Mouse (Mus musculus): Measurements from ENCODE around the gene Sez6l.
A peak's percentile ranks its signal among the peaks of the same experiment; 100 is the strongest.

Sez6l gene

DNA sequence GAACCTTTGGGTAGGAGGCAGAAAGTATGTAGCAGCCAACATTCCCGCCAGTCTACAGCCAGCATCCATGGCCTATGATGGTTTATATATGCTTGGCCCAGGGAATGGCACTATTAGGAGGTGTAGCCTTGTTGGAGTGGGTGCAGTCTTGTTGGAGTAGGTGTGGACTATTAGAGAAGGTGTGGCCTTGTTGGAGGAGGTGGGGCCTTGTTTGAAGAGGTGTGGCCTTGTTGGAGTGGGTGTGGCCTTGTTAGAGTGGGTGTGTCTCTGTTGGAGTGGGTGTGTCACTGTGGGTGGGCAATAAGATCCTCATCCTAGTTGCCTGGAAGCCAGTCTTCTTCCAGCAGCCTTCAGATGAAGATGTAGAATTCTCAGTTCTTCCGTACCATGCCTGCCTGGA is 53.2 kb downstream of the Sez6l start:
- H3K9me3 ChIP-seq (ENCODE audit: low read length): no peaks in the 10 kb centered on the region

DNA sequence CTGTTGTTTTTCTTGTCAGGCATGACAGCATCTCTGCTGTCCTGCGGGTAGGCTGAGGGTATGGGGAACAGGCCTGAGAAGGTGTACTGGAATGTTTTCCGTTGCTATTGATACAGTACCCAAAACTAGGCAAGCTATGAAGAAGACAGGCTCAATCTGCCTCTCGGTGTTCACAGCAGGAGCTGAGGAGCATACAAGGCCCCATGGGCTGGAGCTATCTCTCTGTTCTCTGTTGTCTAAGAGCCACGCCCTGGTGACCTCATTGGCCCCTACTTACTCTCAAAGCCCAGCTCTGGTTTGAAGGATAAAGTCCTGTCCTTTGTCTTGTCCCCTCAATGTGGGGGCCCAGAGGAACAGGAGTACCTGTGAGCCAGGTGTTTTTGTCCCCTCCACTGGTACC is 53.7 kb downstream of the Sez6l start:
- Histone ChIP-seq H3K4me3 (replicated peaks; ENCODE audit: low read length) (no peak overlapping the region), H3K4me1 (replicated peaks; ENCODE audit: low read depth, low read length) (peaks cover 38% of the 10 kb centered on the region), H3K27me3 (ENCODE audit: insufficient read depth, low read length) (peaks cover 15% of the 10 kb centered on the region), H3K9me3 (ENCODE audit: low read length) (no peaks in the 10 kb centered on the region), H3K36me3 (ENCODE audit: insufficient read depth, low read length) (no peaks in the 10 kb centered on the region)
- TF ChIP-seq CTCF (conservative IDR thresholded peaks at IDR 0.05; ENCODE audit: low read length) (no peak), POU5F1 (IDR thresholded peaks at IDR 0.05; ENCODE audit: borderline replicate concordance, low read length) (no peak), NANOG (IDR thresholded peaks at IDR 0.05; ENCODE audit: borderline replicate concordance, low read length) (no peak; the same call in 1 of the 2 replicates)

More for the DNA sequence above, 53.2 kb downstream of the Sez6l start:
- Histone ChIP-seq H3K36me3 (ENCODE audit: insufficient read depth, low read length) (no peaks in the 10 kb centered on the region), H3K4me1 (replicated peaks; ENCODE audit: low read depth, low read length) (peaks cover 38% of the 10 kb centered on the region), H3K27me3 (ENCODE audit: insufficient read depth, low read length) (peaks cover 13% of the 10 kb centered on the region), H3K4me3 (replicated peaks; ENCODE audit: low read length) (no peak overlapping the region)
- no peak for TF ChIP-seq NANOG (IDR thresholded peaks at IDR 0.05; ENCODE audit: borderline replicate concordance, low read length)
- TF ChIP-seq POU5F1 (IDR thresholded peaks at IDR 0.05; ENCODE audit: borderline replicate concordance, low read length): no peak
- no peak for TF ChIP-seq CTCF (conservative IDR thresholded peaks at IDR 0.05; ENCODE audit: low read length)

DNA sequence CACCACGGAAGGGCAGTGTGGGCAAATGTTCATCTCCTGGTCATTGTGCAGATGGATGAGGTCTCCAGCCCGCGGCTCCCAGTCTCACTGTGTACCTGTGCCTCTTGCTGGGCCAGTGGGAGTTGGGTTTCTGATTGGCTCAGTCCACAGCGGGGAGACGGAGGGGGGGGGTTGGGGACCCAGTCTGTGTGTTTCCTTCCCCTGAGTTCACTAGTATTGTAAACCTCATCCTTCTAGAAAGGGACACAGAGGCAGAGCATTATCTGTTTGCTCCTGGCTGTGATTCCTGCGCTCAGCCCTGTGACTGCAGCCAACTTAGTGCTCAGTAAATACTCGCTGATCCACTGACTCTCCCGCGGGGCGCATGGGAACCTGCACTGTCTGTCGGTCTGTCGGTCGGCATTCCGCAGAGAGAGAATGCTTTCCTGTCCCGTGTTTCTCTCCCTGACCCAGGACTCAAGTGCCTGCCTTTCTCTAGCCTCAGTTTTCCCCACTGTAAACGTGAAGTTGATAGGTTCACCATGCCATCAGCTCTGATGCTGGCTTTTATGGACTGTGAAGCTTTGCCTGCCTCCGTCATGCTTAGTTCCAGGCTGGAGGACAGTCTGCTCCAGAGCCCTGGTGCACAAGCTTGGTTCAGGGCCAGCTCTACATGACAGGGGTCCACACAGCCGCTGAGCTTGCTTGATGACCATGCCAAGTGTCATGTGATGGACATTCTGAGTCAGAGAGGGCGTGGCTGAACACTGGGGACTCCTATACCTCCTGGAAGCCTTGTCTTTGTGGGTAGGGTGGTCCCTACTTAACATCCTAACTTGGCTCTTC is 55.1 kb downstream of the Sez6l start:
- no peak for TF ChIP-seq CTCF (conservative IDR thresholded peaks at IDR 0.05; ENCODE audit: low read length)
- no peak for TF ChIP-seq POU5F1 (IDR thresholded peaks at IDR 0.05; ENCODE audit: borderline replicate concordance, low read length)
- no peak for TF ChIP-seq NANOG (IDR thresholded peaks at IDR 0.05; ENCODE audit: borderline replicate concordance, low read length)
- Histone ChIP-seq H3K36me3 (ENCODE audit: insufficient read depth, low read length) (no peaks in the 10 kb centered on the region), H3K27me3 (ENCODE audit: insufficient read depth, low read length) (peaks cover 13% of the 10 kb centered on the region), H3K4me1 (replicated peaks; ENCODE audit: low read depth, low read length) (peaks cover 42% of the 10 kb centered on the region), H3K4me3 (replicated peaks; ENCODE audit: low read length) (peak overlapping the region; percentile 23), H3K9me3 (ENCODE audit: low read length) (no peaks in the 10 kb centered on the region)

DNA sequence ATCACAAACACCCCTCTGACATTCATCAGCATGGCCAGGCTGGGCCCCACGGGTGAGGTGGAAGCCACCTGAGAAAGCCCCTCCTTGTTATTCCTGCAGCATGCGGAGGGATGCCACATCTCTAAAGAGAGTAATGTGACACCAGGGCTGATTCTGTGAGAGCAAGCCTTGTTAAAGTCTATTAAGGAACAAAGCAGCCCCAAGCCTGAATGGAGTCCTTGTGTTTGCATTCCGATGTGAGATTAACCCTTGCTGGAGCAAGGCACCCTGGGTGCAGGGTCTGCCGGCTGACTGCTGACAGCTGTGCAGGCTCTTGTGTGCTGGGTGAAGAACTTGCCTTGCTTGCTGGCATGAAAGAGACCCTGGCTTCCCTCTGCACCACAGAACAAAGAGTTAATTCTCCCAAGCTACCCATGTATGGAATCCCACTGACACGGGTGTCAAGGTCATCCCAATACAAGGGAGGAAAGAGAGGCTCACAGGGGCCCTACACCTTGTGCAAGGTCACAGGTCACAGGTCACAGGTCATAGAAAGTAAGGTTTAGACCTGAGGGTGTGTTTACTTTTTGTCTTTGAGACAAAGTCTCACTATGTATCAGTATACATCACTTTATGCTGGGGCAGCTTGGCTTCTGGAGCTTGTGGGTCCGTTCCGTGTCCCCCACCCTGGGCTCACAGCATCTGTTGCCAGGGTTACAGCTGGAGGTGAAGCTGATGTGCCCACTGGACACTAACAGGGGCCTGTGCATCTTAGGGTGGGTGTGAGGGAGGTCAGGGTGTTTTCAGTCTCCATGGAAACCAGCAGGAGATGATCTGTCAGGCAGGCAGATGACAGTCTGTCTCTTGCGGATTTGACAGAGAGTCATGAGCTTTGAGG is 55.9 kb downstream of the Sez6l start:
- Histone ChIP-seq H3K4me3 (replicated peaks; ENCODE audit: low read length) (no peak overlapping the region), H3K36me3 (ENCODE audit: insufficient read depth, low read length) (no peaks in the 10 kb centered on the region), H3K4me1 (replicated peaks; ENCODE audit: low read depth, low read length) (peaks cover 44% of the 10 kb centered on the region), H3K9me3 (ENCODE audit: low read length) (no peaks in the 10 kb centered on the region), H3K27me3 (ENCODE audit: insufficient read depth, low read length) (peaks cover 6% of the 10 kb centered on the region)
- no peak for TF ChIP-seq CTCF (conservative IDR thresholded peaks at IDR 0.05; ENCODE audit: low read length)
- TF ChIP-seq NANOG (IDR thresholded peaks at IDR 0.05; ENCODE audit: borderline replicate concordance, low read length): 0 out of 2 replicates have a peak, but pooled peaks have one; percentile 23
- TF ChIP-seq POU5F1 (IDR thresholded peaks at IDR 0.05; ENCODE audit: borderline replicate concordance, low read length): no peak

DNA sequence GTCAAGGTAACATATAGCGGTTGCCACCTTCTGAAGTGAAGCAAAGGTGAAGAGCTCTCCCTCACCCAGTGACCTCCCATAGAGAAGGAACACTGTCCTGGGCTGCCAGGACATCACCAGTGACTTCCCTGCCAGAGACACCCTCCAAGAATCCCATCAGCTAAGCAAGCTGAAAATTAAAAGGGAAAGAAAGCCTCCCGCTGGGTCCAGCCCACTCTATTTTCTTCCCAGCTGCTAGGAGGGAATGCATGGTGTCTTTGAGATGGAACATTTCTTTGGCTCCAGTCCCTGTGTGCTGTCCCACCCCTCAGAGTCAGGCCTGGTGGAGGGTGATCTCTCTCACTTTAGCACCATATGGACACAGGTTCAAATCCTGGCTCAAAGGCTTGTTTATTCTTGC is 58.2 kb downstream of the Sez6l start:
- Histone ChIP-seq H3K9me3 (ENCODE audit: low read length) (no peaks in the 10 kb centered on the region), H3K36me3 (ENCODE audit: insufficient read depth, low read length) (no peaks in the 10 kb centered on the region), H3K4me3 (replicated peaks; ENCODE audit: low read length) (no peak overlapping the region), H3K4me1 (replicated peaks; ENCODE audit: low read depth, low read length) (peaks cover 45% of the 10 kb centered on the region), H3K27me3 (ENCODE audit: insufficient read depth, low read length) (peaks cover 6% of the 10 kb centered on the region)
- TF ChIP-seq NANOG (IDR thresholded peaks at IDR 0.05; ENCODE audit: borderline replicate concordance, low read length) (no peak), POU5F1 (IDR thresholded peaks at IDR 0.05; ENCODE audit: borderline replicate concordance, low read length) (no peak), CTCF (conservative IDR thresholded peaks at IDR 0.05; ENCODE audit: low read length) (no peak)

DNA sequence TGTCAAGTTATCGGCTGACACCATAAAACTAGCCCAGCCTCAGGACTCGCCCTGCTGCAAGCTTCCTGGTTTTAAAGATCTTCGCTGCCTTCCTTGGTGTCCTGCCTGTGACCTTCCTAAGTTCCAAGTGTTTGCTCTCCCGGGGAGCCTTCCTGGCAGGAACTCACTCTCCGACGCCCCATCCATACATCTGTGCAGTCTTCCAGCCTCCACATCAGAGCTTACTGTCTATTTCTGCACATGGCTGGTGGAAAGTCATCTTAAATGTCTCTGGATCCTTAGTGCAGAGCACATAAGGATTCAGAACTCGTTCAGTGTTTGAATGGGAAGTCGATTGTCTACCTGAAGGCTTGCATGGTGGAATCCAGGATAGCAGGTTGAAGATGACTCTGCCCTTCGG is 59.5 kb downstream of the Sez6l start:
- Histone ChIP-seq H3K4me1 (replicated peaks; ENCODE audit: low read depth, low read length) (peaks cover 40% of the 10 kb centered on the region), H3K36me3 (ENCODE audit: insufficient read depth, low read length) (no peaks in the 10 kb centered on the region), H3K27me3 (ENCODE audit: insufficient read depth, low read length) (peaks cover 6% of the 10 kb centered on the region), H3K4me3 (replicated peaks; ENCODE audit: low read length) (no peak overlapping the region), H3K9me3 (ENCODE audit: low read length) (no peaks in the 10 kb centered on the region)
- no peak for TF ChIP-seq POU5F1 (IDR thresholded peaks at IDR 0.05; ENCODE audit: borderline replicate concordance, low read length)
- no peak for TF ChIP-seq CTCF (conservative IDR thresholded peaks at IDR 0.05; ENCODE audit: low read length)
- TF ChIP-seq NANOG (IDR thresholded peaks at IDR 0.05; ENCODE audit: borderline replicate concordance, low read length): no peak

DNA sequence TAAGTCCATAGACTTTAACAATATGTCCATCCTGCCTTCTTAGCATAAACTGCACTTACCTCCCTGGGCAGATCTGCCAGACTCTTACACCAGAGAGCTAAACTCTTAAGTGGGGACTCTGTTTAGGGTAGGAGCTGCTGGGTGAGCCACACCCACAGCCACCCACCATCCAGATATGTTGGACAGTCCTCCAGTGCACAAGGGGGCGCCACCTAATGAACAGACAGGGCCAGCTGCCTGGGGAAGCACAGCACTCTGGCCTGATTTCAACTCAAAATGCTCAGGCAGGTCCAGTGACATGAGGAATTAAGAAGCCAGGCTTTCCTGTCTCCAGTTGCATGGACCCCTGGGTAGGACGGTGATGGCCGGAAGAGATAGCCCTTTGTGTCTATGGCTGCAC is 60.5 kb downstream of the Sez6l start:
- Histone ChIP-seq H3K9me3 (ENCODE audit: low read length) (no peaks in the 10 kb centered on the region), H3K27me3 (ENCODE audit: insufficient read depth, low read length) (peaks cover 4% of the 10 kb centered on the region; the same call in 1 of the 2 replicates)
- TF ChIP-seq NANOG (IDR thresholded peaks at IDR 0.05; ENCODE audit: borderline replicate concordance, low read length) (no peak), POU5F1 (IDR thresholded peaks at IDR 0.05; ENCODE audit: borderline replicate concordance, low read length) (no peak), CTCF (conservative IDR thresholded peaks at IDR 0.05; ENCODE audit: low read length) (peak; percentile 49)

DNA sequence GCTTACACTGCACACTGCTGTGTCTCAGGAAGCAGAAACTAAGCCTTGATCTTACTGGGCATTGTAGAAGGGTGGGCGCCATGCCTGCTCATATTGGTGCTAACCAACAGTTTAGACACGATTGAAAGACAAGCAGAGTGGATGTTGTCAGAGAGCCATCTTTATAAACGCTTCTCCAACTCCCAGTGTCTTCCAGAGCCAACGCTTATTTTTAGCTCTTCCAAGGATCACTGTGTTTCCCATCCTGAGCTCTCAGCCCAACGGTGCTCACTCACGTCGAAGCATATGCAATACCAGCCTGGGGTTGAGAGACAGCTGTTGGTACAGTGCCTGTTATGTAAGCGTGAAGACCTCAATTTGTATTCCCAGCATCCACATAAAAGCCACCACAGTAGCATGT is 66.6 kb downstream of the Sez6l start:
- Histone ChIP-seq H3K4me1 (replicated peaks; ENCODE audit: low read depth, low read length) (peaks cover 33% of the 10 kb centered on the region), H3K36me3 (ENCODE audit: insufficient read depth, low read length) (no peaks in the 10 kb centered on the region), H3K4me3 (replicated peaks; ENCODE audit: low read length) (no peak overlapping the region), H3K27me3 (ENCODE audit: insufficient read depth, low read length) (no peaks in the 10 kb centered on the region), H3K9me3 (ENCODE audit: low read length) (peaks cover 10% of the 10 kb centered on the region)
- TF ChIP-seq POU5F1 (IDR thresholded peaks at IDR 0.05; ENCODE audit: borderline replicate concordance, low read length): no peak
- TF ChIP-seq NANOG (IDR thresholded peaks at IDR 0.05; ENCODE audit: borderline replicate concordance, low read length): no peak
- TF ChIP-seq CTCF (conservative IDR thresholded peaks at IDR 0.05; ENCODE audit: low read length): no peak

More for the DNA sequence above, 60.5 kb downstream of the Sez6l start:
- no peak overlapping the region for H3K4me3 ChIP-seq (replicated peaks; ENCODE audit: low read length)
- H3K36me3 ChIP-seq (ENCODE audit: insufficient read depth, low read length): no peaks in the 10 kb centered on the region
- H3K4me1 ChIP-seq (replicated peaks; ENCODE audit: low read depth, low read length): peaks cover 31% of the 10 kb centered on the region
